ENCODE assay signal across 15 mouse cellular contexts in genomic region chr14:119988937-119989645, GRCm38 (mm10). TPM values are rescaled to one million over a fixed set of nuclear protein-coding genes. Genes with fewer than 3 reads are reported as not detected.
DNase-seq lines count a peak whose midpoint lies in the region.
"Had no signal": no experiment of that assay in that cellular context is flagged by ENCODE, and none has a peak within 500 bp of the region (broad histone marks: within the 10 kb centered on the region; RNA-seq: fewer than 3 reads in every experiment).

No protein-coding gene starts in this region.

- peak; percentile 69 for DNase-seq in heart, adult 11 months
- no peak for DNase-seq in heart, adult 8-10 months (ENCODE audit: low spot score)
- peak; percentile 7 for DNase-seq in urinary bladder, postnatal 14 days (ENCODE audit: low spot score)
- DNase-seq in urinary bladder, adult 18-20 months (ENCODE audit: low spot score in 2 of 2), result no peak
- DNase-seq in lung, postnatal 4 days, result peak; percentile 62 to 86
- no peak for DNase-seq in layer of hippocampus, postnatal 36 days
- DNase-seq in layer of hippocampus, adult 11-12 months (ENCODE audit: low spot score), result no peak
- DNase-seq in cerebellum, postnatal 25 days, result no peak
- DNase-seq: cerebellum, postnatal 10 days; embryo, embryonic 11 days; heart, postnatal 36 days; thymus, adult 2 months had no signal

RNA-seq across cellular contexts. Expression of gene Oxgr1, which starts 53.1 kb away (rescaled TPM):
- not detected for total RNA-seq in heart, adult 8-10 months (2022)
- under 1 TPM in 1 of 2 experiments, not detected in 1; 0.10 TPM for total RNA-seq in layer of hippocampus, postnatal 36 days (2021)
- total RNA-seq: adrenal gland, adult 18-20 months; heart, postnatal 36 days; left cerebral cortex, adult 2 months; MEL had no signal

Comparison
In these comparisons a context has a peak if more than half of its experiments do, and no peak if none do; other contexts are left out.
1. DNase-seq: peak in heart, adult 11 months (single experiment), urinary bladder, postnatal 14 days (single experiment) and lung, postnatal 4 days (2 of 2); none in heart, adult 8-10 months (single experiment), urinary bladder, adult 18-20 months (0 of 2), layer of hippocampus, postnatal 36 days (0 of 2), layer of hippocampus, adult 11-12 months (single experiment) and cerebellum, postnatal 25 days (0 of 2).